Mouse (Mus musculus) cerebellum, adult 11-12 months (tissue): ENCODE results near the gene Casc1.

Experiments
- DNase-seq: peaks from one replicate; pipeline ENCODE4 v3.0.0; 2022

The Casc1 gene

GRCm38 (mm10) chr6:145202432-145203125 lies 8.2 kb downstream of the Casc1 start:
- DNase-seq = no peak

GRCm38 (mm10) chr6:145197949-145198686 lies 12.7 kb downstream of the Casc1 start:
- no peak for DNase-seq

GRCm38 (mm10) chr6:145193446-145193845 lies 17.4 kb downstream of the Casc1 start:
- no peak for DNase-seq

- no peak for DNase-seq
Measured at GRCm38 (mm10) chr6:145193038-145193437, 17.8 kb downstream of the Casc1 start.

GRCm38 (mm10) chr6:145187093-145188088 lies 23.4 kb downstream of the Casc1 start:
- DNase-seq = peak; percentile 27

- DNase-seq = no peak
Measured at GRCm38 (mm10) chr6:145186096-145186495, 24.7 kb downstream of the Casc1 start.

GRCm38 (mm10) chr6:145182044-145182443 lies 28.8 kb downstream of the Casc1 start:
- no peak for DNase-seq

- DNase-seq = no peak
Measured at GRCm38 (mm10) chr6:145179665-145180064, 31.1 kb downstream of the Casc1 start.

- no peak for DNase-seq
Measured at GRCm38 (mm10) chr6:145176474-145176873, 34.3 kb downstream of the Casc1 start.

GRCm38 (mm10) chr6:145175571-145175981 lies 35.2 kb downstream of the Casc1 start:
- DNase-seq = no peak

GRCm38 (mm10) chr6:145173781-145174191 lies 37.0 kb downstream of the Casc1 start:
- DNase-seq = no peak

- no peak for DNase-seq
Measured at GRCm38 (mm10) chr6:145171892-145172606, 38.8 kb downstream of the Casc1 start.

GRCm38 (mm10) chr6:145160581-145160980 lies 50.2 kb downstream of the Casc1 start:
- no peak for DNase-seq

- no peak for DNase-seq
Measured at GRCm38 (mm10) chr6:145158619-145159018, 52.2 kb downstream of the Casc1 start.

- no peak for DNase-seq
Measured at GRCm38 (mm10) chr6:145149054-145149453, 61.8 kb downstream of the Casc1 start.

GRCm38 (mm10) chr6:145147716-145148115 lies 63.1 kb downstream of the Casc1 start:
- DNase-seq = no peak

- DNase-seq = no peak
Measured at GRCm38 (mm10) chr6:145145173-145145572, 65.6 kb downstream of the Casc1 start.

- DNase-seq = no peak
Measured at GRCm38 (mm10) chr6:145141827-145142226, 69.0 kb downstream of the Casc1 start.

- no peak for DNase-seq
Measured at GRCm38 (mm10) chr6:145140706-145141105, 70.1 kb downstream of the Casc1 start.

GRCm38 (mm10) chr6:145139776-145140475 lies 70.9 kb downstream of the Casc1 start:
- DNase-seq = no peak

- DNase-seq = no peak
Measured at GRCm38 (mm10) chr6:145139236-145139635, 71.6 kb downstream of the Casc1 start.

- DNase-seq = no peak
Measured at GRCm38 (mm10) chr6:145136831-145137230, 74.0 kb downstream of the Casc1 start.
